Mouse (Mus musculus) right cerebral cortex, postnatal 4 days (tissue): Measurements from ENCODE around the gene Ccdc146.
A peak's percentile ranks its signal among the peaks of the same experiment; 100 is the strongest.
"Not testable (repeated sequence)": the region's sequence is repeated elsewhere in the genome, so short reads cannot be mapped to it uniquely, and the experiment has no call there.

Experiments used
- DNase-seq: peaks from one replicate; pipeline ENCODE4 v3.0.0-alpha.2; 2022

Gene Ccdc146

GRCm38 (mm10) chr5:21386432-21386831 lies 38.0 kb downstream of the Ccdc146 start:
- DNase-seq = no peak

GRCm38 (mm10) chr5:21384976-21385375 lies 39.5 kb downstream of the Ccdc146 start:
- no peak for DNase-seq

- DNase-seq = no peak
These were observed 40.1 kb downstream of the Ccdc146 start for GRCm38 (mm10) chr5:21384252-21384960.

GRCm38 (mm10) chr5:21383392-21384251 lies 40.9 kb downstream of the Ccdc146 start:
- DNase-seq = no peak

GRCm38 (mm10) chr5:21382678-21383077 lies 41.8 kb downstream of the Ccdc146 start:
- DNase-seq = no peak

- DNase-seq = no peak
These were observed 42.5 kb downstream of the Ccdc146 start for GRCm38 (mm10) chr5:21381986-21382385.

GRCm38 (mm10) chr5:21378397-21378796 lies 46.1 kb downstream of the Ccdc146 start:
- no peak for DNase-seq

GRCm38 (mm10) chr5:21376935-21377334 lies 47.5 kb downstream of the Ccdc146 start:
- DNase-seq = no peak

GRCm38 (mm10) chr5:21373180-21373518 lies 51.3 kb downstream of the Ccdc146 start:
- no peak for DNase-seq

- DNase-seq = peak; percentile 56
These were observed 51.8 kb downstream of the Ccdc146 start, which contains the start of gene Fgl2 for GRCm38 (mm10) chr5:21372493-21373179. Gene Fgl2, plus strand, starts transcription at chr5:21372642.

GRCm38 (mm10) chr5:21371920-21372319 lies 52.6 kb downstream of the Ccdc146 start:
- no peak for DNase-seq

- DNase-seq = no peak
These were observed 54.1 kb downstream of the Ccdc146 start for GRCm38 (mm10) chr5:21370218-21370947.

- DNase-seq = no peak
These were observed 57.0 kb downstream of the Ccdc146 start for GRCm38 (mm10) chr5:21367514-21367913.

- DNase-seq = no peak
These were observed 58.0 kb downstream of the Ccdc146 start for GRCm38 (mm10) chr5:21366338-21367053.

- DNase-seq = no peak
These were observed 61.1 kb downstream of the Ccdc146 start for GRCm38 (mm10) chr5:21363343-21363742.

GRCm38 (mm10) chr5:21358648-21359047 lies 65.8 kb downstream of the Ccdc146 start:
- no peak for DNase-seq

GRCm38 (mm10) chr5:21351678-21352077 lies 72.8 kb downstream of the Ccdc146 start:
- DNase-seq = no peak

GRCm38 (mm10) chr5:21348366-21348765 lies 76.1 kb downstream of the Ccdc146 start:
- DNase-seq = no peak

- DNase-seq = not testable (repeated sequence)
These were observed 82.2 kb downstream of the Ccdc146 start for GRCm38 (mm10) chr5:21342265-21342664.

- no peak for DNase-seq
These were observed 92.4 kb downstream of the Ccdc146 start for GRCm38 (mm10) chr5:21332119-21332518.

GRCm38 (mm10) chr5:21331656-21332055 lies 92.8 kb downstream of the Ccdc146 start:
- DNase-seq = no peak
